Mouse (Mus musculus): ENCODE results near the gene Uqcc3.

DNA sequence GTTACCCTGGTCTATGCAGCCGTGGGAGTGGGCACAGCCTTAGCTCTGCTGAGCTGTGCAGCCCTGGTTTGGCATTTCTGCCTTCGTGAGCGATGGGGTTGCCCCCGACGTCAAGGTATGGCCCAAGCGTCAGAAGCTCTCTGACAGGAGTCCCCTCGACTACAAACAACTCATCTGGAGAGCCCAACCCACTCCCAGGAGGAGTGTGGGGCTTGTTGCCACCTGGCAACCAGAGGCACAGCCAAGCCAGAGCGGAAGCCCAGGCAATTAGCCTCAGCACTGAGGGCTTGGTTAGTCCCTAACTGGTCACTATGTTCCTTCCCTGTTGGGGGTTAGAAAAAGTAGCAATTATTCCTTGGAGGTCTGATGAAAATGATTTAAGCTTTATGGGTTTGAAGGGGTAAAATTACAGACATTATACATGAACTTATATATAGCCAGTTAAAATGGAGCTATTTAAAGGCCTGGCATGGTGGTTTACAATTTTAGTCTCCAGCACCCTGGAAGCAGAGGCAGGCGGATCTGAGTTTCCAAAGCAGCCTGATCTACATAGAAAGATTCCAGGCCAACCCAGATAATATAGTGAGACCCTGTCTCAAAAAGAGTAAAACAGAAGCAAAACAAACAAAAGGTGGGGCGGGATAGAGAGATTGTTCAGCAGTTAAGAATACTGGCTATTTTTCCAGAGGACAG, 28.3 kb downstream of the Uqcc3 start:
- TF ChIP-seq ZC3H11A (IDR thresholded peaks at IDR 0.05; ENCODE audit: borderline replicate concordance, low read depth, low read length) = no peak
- TF ChIP-seq ZNF384 (IDR thresholded peaks at IDR 0.05; ENCODE audit: low read depth, low read length) = no peak
